Mouse (Mus musculus) heart, postnatal 0 days (tissue): ENCODE measurements around the gene Hectd2. TPM values are rescaled to one million over a fixed set of nuclear protein-coding genes. Genes with fewer than 3 reads are reported as not detected.

Experiments used
- ATAC-seq: fragments of 200-750 bp; cut with Nextera tagmentation; 2 replicates; pipeline ENCODE4 v1.8.0; 2017; ENCODE audit warnings: low read depth, moderate number of reproducible peaks, moderate library complexity; ENCODE audit not compliant: insufficient read depth
- DNase-seq: peaks from one replicate; pipeline ENCODE4 v3.0.0-alpha.2; 2016; ENCODE audit warnings: low spot score
- H3K27ac ChIP-seq: fragments of 300-500 bp; sonication (generic); 2 replicates; pipeline ENCODE4 v1.5.1; 2014; ENCODE audit warnings: low read depth, mild to moderate bottlenecking
- H3K27me3 ChIP-seq: fragments of 300-500 bp; sonication (generic); 2 replicates; pipeline ENCODE4 v1.6.1; 2014; ENCODE audit warnings: low read length, mixed read lengths; ENCODE audit not compliant: control insufficient read depth, insufficient read depth
- H3K36me3 ChIP-seq: fragments of 300-500 bp; sonication (generic); replicated peaks from 2 replicates; pipeline ENCODE4 v1.6.1; 2014; ENCODE audit warnings: low read length, mixed read lengths; ENCODE audit not compliant: control insufficient read depth, insufficient read depth
- H3K4me1 ChIP-seq: fragments of 300-500 bp; sonication (generic); 2 replicates; pipeline ENCODE4 v1.6.1; 2014; ENCODE audit warnings: antibody characterized with exemption; ENCODE audit not compliant: control insufficient read depth, insufficient read depth
- H3K4me2 ChIP-seq: fragments of 300-500 bp; sonication (generic); 2 replicates; pipeline ENCODE4 v1.6.1; 2014; ENCODE audit warnings: low read depth, mild to moderate bottlenecking, low read length, moderate library complexity
- H3K4me3 ChIP-seq: fragments of 300-500 bp; sonication (generic); 2 replicates; pipeline ENCODE4 v1.5.1; 2014; ENCODE audit warnings: low read depth, low read length
- H3K9ac ChIP-seq: fragments of 300-500 bp; sonication (generic); replicated peaks from 2 replicates; pipeline ENCODE4 v1.6.1; 2014; ENCODE audit warnings: low read depth, low read length, mixed read lengths
- H3K9me3 ChIP-seq: fragments of 300-500 bp; sonication (generic); replicated peaks from 2 replicates; pipeline ENCODE4 v1.6.1; 2016; ENCODE audit warnings: low read length; ENCODE audit not compliant: control insufficient read depth
- CTCF ChIP-seq: IDR thresholded peaks from 2 replicates; pipeline ENCODE4 v1.5.1; 2016; ENCODE audit warnings: antibody characterized with exemption, control low read depth, low read depth
- EP300 ChIP-seq: IDR thresholded peaks from 2 replicates; pipeline ENCODE4 v1.6.1; 2016; ENCODE audit warnings: antibody characterized with exemption, low read depth
- WGBS: fragments of 180-500 bp; shearing (Covaris S2); extraction: QIAGEN DNeasy Blood & Tissue Kit; methylation state at CpG from one replicate; pipeline ENCODE4 v1.1.7; 2014; 5-methylcytosine and 5-hydroxymethylcytosine counted together
- polyA plus RNA-seq: library from polyadenylated mRNA; unstranded; fragments of >200 nt; fragmentation: Nextera tagmentation; extraction: Ambion mirVana; gene quantifications from 2 replicates; pipeline ENCODE4 v1.2.1, GENCODE M21; 2015
- total RNA-seq: library from RNA; depleted of rRNA; stranded (reverse); fragments of >200 nt; gene quantifications from 2 replicates; pipeline ENCODE4 v1.2.3, GENCODE M21; 2014; ENCODE audit warnings: low replicate concordance

The Hectd2 gene
- total and polyA plus RNA-seq, 2 experiments from 2014 or later: 1.9 to 3.9 TPM

GRCm38 (mm10) chr19:36665641-36666040 is 111.2 kb downstream of the Hectd2 start:
- Histone ChIP-seq H3K36me3 (no peaks in the 10 kb centered on the region), H3K4me2 (no peak overlapping the region), H3K4me3 (no peak overlapping the region), H3K27me3 (no peaks in the 10 kb centered on the region), H3K9me3 (no peaks in the 10 kb centered on the region), H3K27ac (no peak overlapping the region), H3K4me1 (peaks cover 63% of the 10 kb centered on the region), H3K9ac (no peak overlapping the region)
- 64% methylated on average over 5 of the region's 5 CpGs for WGBS
- TF ChIP-seq CTCF (no peak), EP300 (no peak)
- DNase-seq (no peak), ATAC-seq (no peak)

DNA sequence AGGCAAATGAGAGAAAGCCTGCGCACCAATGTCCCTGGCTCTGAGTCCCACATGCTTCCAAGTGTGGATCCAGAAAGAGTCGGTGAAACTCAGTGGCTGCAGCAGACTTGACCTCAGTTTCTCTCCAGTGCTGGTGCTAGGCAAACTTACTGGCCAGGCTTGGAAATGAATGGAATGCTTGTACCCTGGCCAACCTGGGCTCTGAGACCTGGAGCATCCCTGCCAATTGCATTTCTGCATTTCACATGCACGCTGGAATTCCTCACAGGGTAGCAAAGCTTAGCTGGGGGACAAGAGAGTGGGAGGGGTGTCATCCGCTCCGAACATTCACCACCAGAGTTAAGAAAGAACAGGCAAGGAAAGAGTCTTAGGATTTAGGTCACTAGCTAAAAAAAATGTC is 112.0 kb downstream of the Hectd2 start:
- WGBS: 76% methylated on average over 5 of the region's 5 CpGs
- Histone ChIP-seq H3K27me3 (no peaks in the 10 kb centered on the region), H3K36me3 (no peaks in the 10 kb centered on the region), H3K27ac (peak overlapping the region; percentile 15; the same call in 1 of the 2 replicates), H3K4me3 (no peak overlapping the region), H3K4me1 (peaks cover 71% of the 10 kb centered on the region), H3K9me3 (no peaks in the 10 kb centered on the region), H3K9ac (no peak overlapping the region), H3K4me2 (no peak overlapping the region)
- TF ChIP-seq CTCF (no peak), EP300 (no peak)
- ATAC-seq (no peak), DNase-seq (no peak)

DNA sequence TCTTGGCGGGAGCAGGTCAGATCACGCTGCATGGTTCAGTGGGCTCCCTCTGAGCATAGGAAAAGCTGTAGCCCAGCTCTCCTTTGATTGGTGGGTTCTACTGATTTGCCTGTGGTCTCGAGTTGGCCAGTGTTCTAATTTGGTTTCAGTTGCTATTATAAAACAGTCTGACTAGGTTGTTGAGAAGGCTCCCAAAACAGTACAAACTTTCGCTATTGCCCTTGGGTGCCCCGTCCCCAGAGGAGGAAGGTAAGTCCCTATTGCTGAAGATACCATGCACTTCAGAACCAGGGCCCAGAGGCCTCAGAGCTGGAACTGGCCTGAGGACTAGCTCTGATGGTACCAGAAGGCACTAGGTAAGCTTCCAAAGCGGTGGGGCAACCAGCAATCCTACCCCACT is 112.9 kb downstream of the Hectd2 start:
- Histone ChIP-seq H3K4me2 (no peak overlapping the region), H3K4me3 (no peak overlapping the region), H3K27me3 (no peaks in the 10 kb centered on the region), H3K9ac (no peak overlapping the region), H3K4me1 (peaks cover 77% of the 10 kb centered on the region), H3K27ac (no peak overlapping the region), H3K9me3 (no peaks in the 10 kb centered on the region), H3K36me3 (no peaks in the 10 kb centered on the region)
- 92% methylated on average over 6 of the region's 6 CpGs for WGBS
- no peak for DNase-seq
- no peak for ATAC-seq
- TF ChIP-seq CTCF: no peak
- no peak for TF ChIP-seq EP300

GRCm38 (mm10) chr19:36668098-36668497 is 113.7 kb downstream of the Hectd2 start:
- H3K9ac ChIP-seq: no peak overlapping the region
- peak overlapping the region; percentile 85 for H3K27ac ChIP-seq
- ATAC-seq: no peak
- H3K36me3 ChIP-seq: no peaks in the 10 kb centered on the region
- TF ChIP-seq EP300 (0 out of 2 replicates have a peak, but pooled peaks have one; percentile 5), CTCF (no peak)
- H3K9me3 ChIP-seq: no peaks in the 10 kb centered on the region
- peak; percentile 7 for DNase-seq
- no peak overlapping the region for H3K4me3 ChIP-seq
- peaks cover 70% of the 10 kb centered on the region for H3K4me1 ChIP-seq
- 83% methylated on average over 1 of the region's 1 CpGs for WGBS
- H3K27me3 ChIP-seq: no peaks in the 10 kb centered on the region
- H3K4me2 ChIP-seq: no peak overlapping the region

DNA sequence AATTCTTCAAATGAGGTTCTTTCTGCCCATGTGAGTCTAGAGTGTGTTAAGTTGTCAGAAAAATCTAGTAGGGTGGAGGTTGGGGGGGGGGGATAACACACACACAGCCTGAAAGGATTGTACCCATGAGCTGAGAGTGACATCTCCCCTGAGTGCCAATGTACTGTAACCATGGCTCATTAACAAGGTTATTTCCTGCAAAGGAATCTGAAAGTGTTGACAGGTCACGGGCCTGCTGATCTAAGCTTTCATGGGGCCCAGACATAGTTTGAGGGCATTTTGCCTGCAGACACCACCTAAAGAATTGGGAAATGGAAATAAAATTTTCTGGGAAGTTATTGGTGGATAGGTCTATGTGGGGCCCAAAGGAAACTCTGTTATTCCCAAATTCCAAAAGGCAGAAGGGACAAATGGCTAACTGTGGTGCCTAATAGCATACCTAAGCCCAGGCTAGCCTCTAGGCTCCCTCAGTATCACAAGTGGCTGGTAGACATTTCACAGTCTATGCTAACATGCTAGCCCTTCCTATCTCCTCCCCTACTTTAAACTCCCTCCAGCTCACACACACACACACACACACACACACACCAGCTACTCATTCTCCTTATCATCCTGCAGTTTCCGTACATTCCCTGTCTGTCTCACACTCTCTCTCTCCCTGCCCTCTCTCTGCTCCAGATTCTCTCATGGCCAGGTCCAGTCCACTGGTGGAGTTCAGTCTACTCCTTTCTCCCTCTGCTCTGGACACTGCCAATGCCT is 114.6 kb downstream of the Hectd2 start:
- H3K27me3 ChIP-seq: no peaks in the 10 kb centered on the region
- no peak overlapping the region for H3K4me2 ChIP-seq
- ATAC-seq (peak; percentile 82), DNase-seq (peak; percentile 84)
- H3K27ac ChIP-seq: peak overlapping the region; percentile 85
- H3K4me1 ChIP-seq: peaks cover 65% of the 10 kb centered on the region
- no peak overlapping the region for H3K4me3 ChIP-seq
- 31% methylated on average over 2 of the region's 2 CpGs for WGBS
- TF ChIP-seq CTCF (no peak), EP300 (peak; percentile 75; the same call in 1 of the 2 replicates)
- H3K9ac ChIP-seq: 0 out of 2 replicates have a peak overlapping the region, but pooled peaks have one; percentile 2
- no peaks in the 10 kb centered on the region for H3K9me3 ChIP-seq
- no peaks in the 10 kb centered on the region for H3K36me3 ChIP-seq
